Mouse (Mus musculus): ENCODE measurements around the gene Fuz.
"Not testable (repeated sequence)": the region's sequence is repeated elsewhere in the genome, so short reads cannot be mapped to it uniquely, and the experiment has no call there.

Fuz gene

GRCm38 (mm10) chr7:44860576-44861428, 35.1 kb upstream of the Fuz start:
- peak in 1 of 2 experiments; percentile 58 for DNase-seq (ENCODE audit: low spot score in 2 of 2)

GRCm38 (mm10) chr7:44861429-44861816, 34.5 kb upstream of the Fuz start:
- DNase-seq (ENCODE audit: low spot score in 2 of 2): no peak

- DNase-seq (ENCODE audit: low spot score in 2 of 2): no peak
These were observed 33.4 kb upstream of the Fuz start for GRCm38 (mm10) chr7:44862434-44862833.

GRCm38 (mm10) chr7:44863210-44863609, 32.7 kb upstream of the Fuz start:
- no peak for DNase-seq (ENCODE audit: low spot score in 2 of 2)

GRCm38 (mm10) chr7:44863982-44864494, 31.8 kb upstream of the Fuz start:
- DNase-seq (ENCODE audit: low spot score in 2 of 2): no peak

- no peak for DNase-seq (ENCODE audit: low spot score in 2 of 2)
These were observed 31.0 kb upstream of the Fuz start for GRCm38 (mm10) chr7:44864595-44865542.

- no peak for DNase-seq (ENCODE audit: low spot score in 2 of 2)
These were observed 29.4 kb upstream of the Fuz start for GRCm38 (mm10) chr7:44866276-44867009.

- no peak for DNase-seq (ENCODE audit: low spot score in 2 of 2)
These were observed 28.7 kb upstream of the Fuz start for GRCm38 (mm10) chr7:44867010-44867702.

- DNase-seq (ENCODE audit: low spot score in 2 of 2): no peak
These were observed 28.1 kb upstream of the Fuz start for GRCm38 (mm10) chr7:44867802-44868201.

- no peak for DNase-seq (ENCODE audit: low spot score in 2 of 2)
These were observed 27.4 kb upstream of the Fuz start for GRCm38 (mm10) chr7:44868465-44868864.

GRCm38 (mm10) chr7:44868919-44869696, 26.8 kb upstream of the Fuz start:
- DNase-seq (ENCODE audit: low spot score in 2 of 2): no peak

GRCm38 (mm10) chr7:44869697-44870528, 26.0 kb upstream of the Fuz start, which contains the start of gene Ptov1:
Gene Ptov1 (minus strand): TSS chr7:44869788.
- DNase-seq (ENCODE audit: low spot score in 2 of 2): peak; percentile 90 to 97

- no peak for DNase-seq (ENCODE audit: low spot score in 2 of 2)
These were observed 25.3 kb upstream of the Fuz start for GRCm38 (mm10) chr7:44870614-44871013.

GRCm38 (mm10) chr7:44871181-44871580, 24.7 kb upstream of the Fuz start:
- no peak for DNase-seq (ENCODE audit: low spot score in 2 of 2)

- DNase-seq (ENCODE audit: low spot score in 2 of 2): not testable (repeated sequence)
These were observed 24.1 kb upstream of the Fuz start for GRCm38 (mm10) chr7:44871774-44872173.

GRCm38 (mm10) chr7:44877833-44878232, 18.0 kb upstream of the Fuz start:
- DNase-seq (ENCODE audit: low spot score in 2 of 2): no peak

GRCm38 (mm10) chr7:44883036-44883435, 12.8 kb upstream of the Fuz start:
- no peak for DNase-seq (ENCODE audit: low spot score in 2 of 2)

GRCm38 (mm10) chr7:44884637-44885036, 11.2 kb upstream of the Fuz start:
- DNase-seq (ENCODE audit: low spot score in 2 of 2): no peak

- no peak for DNase-seq (ENCODE audit: low spot score in 2 of 2)
These were observed 8.9 kb upstream of the Fuz start for GRCm38 (mm10) chr7:44886964-44887363.

Measured in frontal cortex, postnatal 14 days (tissue).